Mouse (Mus musculus) heart, embryonic 11.5 days (tissue): ENCODE results near the gene Pdx1. TPM values are rescaled to one million over a fixed set of nuclear protein-coding genes. Genes with fewer than 3 reads are reported as not detected.
A peak's percentile ranks its signal among the peaks of the same experiment; 100 is the strongest.

Experiments
- ATAC-seq: fragments of 200-750 bp; cut with Nextera tagmentation; replicated peaks from 2 replicates; pipeline ENCODE4 v1.8.0; 2017; ENCODE audit warnings: moderate library complexity; ENCODE audit not compliant: insufficient number of reproducible peaks, low FRiP score, low TSS enrichment
- H3K27ac ChIP-seq: fragments of 300-500 bp; sonication (generic); 2 replicates; pipeline ENCODE4 v1.5.1; 2014; ENCODE audit warnings: mild to moderate bottlenecking, low read depth, low read length
- H3K27me3 ChIP-seq: fragments of 300-500 bp; sonication (generic); 2 replicates; pipeline ENCODE4 v1.6.1; 2014; ENCODE audit warnings: mild to moderate bottlenecking, low read length, mixed read lengths; ENCODE audit not compliant: control insufficient read depth, insufficient read depth
- H3K36me3 ChIP-seq: fragments of 300-500 bp; sonication (generic); 2 replicates; pipeline ENCODE4 v1.6.1; 2014; ENCODE audit warnings: mild to moderate bottlenecking, low read length, moderate library complexity, mixed read lengths; ENCODE audit not compliant: control insufficient read depth, insufficient read depth
- H3K4me1 ChIP-seq: fragments of 300-500 bp; sonication (generic); 2 replicates; pipeline ENCODE4 v1.6.1; 2014; ENCODE audit warnings: low read length; ENCODE audit not compliant: control insufficient read depth, insufficient read depth
- H3K4me2 ChIP-seq: fragments of 300-500 bp; sonication (generic); 2 replicates; pipeline ENCODE4 v1.6.1; 2014; ENCODE audit warnings: mild to moderate bottlenecking, moderate library complexity
- H3K4me3 ChIP-seq: fragments of 300-500 bp; sonication (generic); 2 replicates; pipeline ENCODE4 v1.5.1; 2014; ENCODE audit warnings: low read depth, low read length
- H3K9ac ChIP-seq: fragments of 300-500 bp; sonication (generic); 2 replicates; pipeline ENCODE4 v1.6.1; 2014; ENCODE audit warnings: mild to moderate bottlenecking, low read depth, low read length, moderate library complexity
- H3K9me3 ChIP-seq: fragments of 300-500 bp; sonication (generic); replicated peaks from 2 replicates; pipeline ENCODE4 v1.6.1; 2016; ENCODE audit warnings: low read length; ENCODE audit not compliant: control insufficient read depth
- WGBS: fragments of 180-500 bp; shearing (Covaris S2); extraction: QIAGEN DNeasy Blood & Tissue Kit; methylation state at CpG from one replicate; pipeline ENCODE4 v1.1.7; 2014; ENCODE audit not compliant: insufficient replicate concordance; 5-methylcytosine and 5-hydroxymethylcytosine counted together
- polyA plus RNA-seq: library from polyadenylated mRNA; unstranded; fragments of >200 nt; fragmentation: Nextera tagmentation; extraction: Ambion mirVana; gene quantifications from 2 replicates; pipeline ENCODE4 v1.2.1, GENCODE M21; 2014

The Pdx1 gene
- polyA plus RNA-seq, 1 experiment from 2014 or later = not detected

DNA sequence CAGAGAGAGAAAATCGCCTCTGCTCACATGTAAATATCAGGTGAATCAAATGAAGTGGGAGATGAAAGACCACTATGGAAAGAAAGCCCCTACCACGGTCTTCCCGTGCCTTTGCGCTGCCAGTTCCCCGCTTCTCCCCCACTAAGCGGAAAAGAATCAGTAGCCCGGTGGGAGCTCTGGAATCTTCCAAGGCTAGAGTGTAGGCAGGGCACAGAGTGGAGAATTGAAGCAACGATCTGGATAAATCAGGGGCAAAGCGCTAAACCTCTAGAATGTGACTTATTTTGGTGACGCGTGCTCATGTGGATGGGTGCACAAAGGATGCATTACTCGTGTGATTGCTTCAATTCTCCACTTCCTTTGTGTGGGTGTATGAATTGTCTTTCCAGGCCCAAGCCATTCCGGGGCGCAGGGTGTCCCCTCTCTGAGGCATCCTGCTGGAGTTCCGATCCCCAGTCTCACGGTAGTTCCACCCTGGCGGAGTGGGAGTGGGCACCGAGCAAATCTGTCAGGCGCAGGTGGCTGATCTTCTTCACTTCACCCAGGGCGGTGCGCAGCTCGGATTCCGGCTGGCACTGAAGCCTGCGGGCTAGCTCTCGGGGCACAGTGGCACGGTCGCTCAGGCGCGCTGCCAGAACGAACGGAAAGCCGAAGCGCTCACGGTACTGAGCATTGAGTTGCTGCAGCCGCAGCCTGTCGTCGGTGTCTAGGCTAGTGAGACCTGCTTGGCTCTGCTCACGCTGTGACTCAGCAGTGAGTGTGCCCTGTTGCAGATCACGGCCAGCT lies 45.1 kb downstream of the Pdx1 start:
- Histone ChIP-seq H3K9me3 (no peaks in the 10 kb centered on the region), H3K4me2 (peak overlapping the region; percentile 27), H3K9ac (no peak overlapping the region), H3K4me1 (no peaks in the 10 kb centered on the region), H3K4me3 (peak overlapping the region; percentile 1; the same call in 1 of the 2 replicates), H3K27ac (no peak overlapping the region), H3K36me3 (no peaks in the 10 kb centered on the region), H3K27me3 (peaks cover 95% of the 10 kb centered on the region)
- no peak for ATAC-seq
- 2% methylated on average over 39 of the region's 39 CpGs for WGBS

DNA sequence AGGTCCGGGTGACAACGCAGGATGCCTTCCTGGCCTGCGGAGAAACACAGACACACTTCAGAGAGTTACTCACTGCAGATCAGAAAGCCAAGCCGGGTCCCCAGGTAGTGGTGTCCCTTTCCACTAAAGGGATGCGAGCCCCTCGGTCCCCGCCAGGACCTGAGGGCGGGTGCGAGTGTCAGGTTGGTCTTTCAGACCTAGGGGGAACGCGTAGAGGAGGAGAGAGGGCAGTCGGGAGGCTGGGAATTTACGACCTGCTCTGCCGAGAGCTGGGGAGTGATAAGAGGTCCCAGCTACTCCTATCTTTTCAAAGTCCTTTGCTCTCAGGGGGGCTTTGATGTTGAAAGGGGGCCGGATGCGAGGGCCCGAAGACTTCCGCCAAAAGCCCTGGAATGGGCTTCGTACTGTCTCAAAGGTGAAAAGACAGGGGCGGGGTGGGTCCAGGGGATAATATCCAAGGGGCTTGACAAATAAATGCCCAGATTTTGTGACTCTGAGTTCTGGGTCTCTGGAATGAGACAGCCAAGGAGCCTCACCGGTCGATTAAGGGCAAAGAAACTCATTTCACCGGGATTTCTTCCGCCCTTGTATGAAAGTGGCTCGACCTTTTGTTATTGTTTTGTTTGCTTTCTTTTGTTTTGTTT lies 45.8 kb downstream of the Pdx1 start:
- H3K4me3 ChIP-seq = peak overlapping the region; percentile 1; the same call in 1 of the 2 replicates
- 2% methylated on average over 25 of the region's 25 CpGs for WGBS

DNA sequence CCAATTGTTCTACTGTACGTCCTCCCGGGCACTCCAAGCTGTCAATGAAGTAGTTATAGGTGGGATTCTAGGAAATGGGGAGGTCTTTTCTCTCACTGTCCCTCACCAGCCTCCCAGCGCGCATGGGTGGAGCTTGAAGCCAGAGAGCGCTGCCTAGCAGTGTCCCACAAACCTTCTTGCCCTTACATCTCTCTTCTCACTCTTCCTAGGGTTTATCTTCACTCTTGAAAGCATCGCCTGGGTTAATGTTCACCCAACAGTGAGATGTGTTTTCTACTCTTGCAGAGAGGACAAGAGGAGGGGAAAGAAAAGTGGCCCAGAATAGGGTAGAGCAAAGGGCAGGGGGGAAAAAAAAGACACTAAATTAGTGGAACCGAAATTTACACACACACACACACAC lies 47.6 kb downstream of the Pdx1 start:
- H3K4me3 ChIP-seq = no peak overlapping the region
- H3K4me1 ChIP-seq = no peaks in the 10 kb centered on the region
- no peaks in the 10 kb centered on the region for H3K9me3 ChIP-seq
- H3K4me2 ChIP-seq = no peak overlapping the region
- H3K36me3 ChIP-seq = no peaks in the 10 kb centered on the region
- H3K27me3 ChIP-seq = peaks cover 93% of the 10 kb centered on the region
- no peak overlapping the region for H3K9ac ChIP-seq
- WGBS = 7% methylated on average over 7 of the region's 7 CpGs
- H3K27ac ChIP-seq = no peak overlapping the region
- ATAC-seq = no peak

More for the DNA sequence above, 45.8 kb downstream of the Pdx1 start:
- H3K9me3 ChIP-seq = no peaks in the 10 kb centered on the region
- no peak overlapping the region for H3K27ac ChIP-seq
- no peaks in the 10 kb centered on the region for H3K4me1 ChIP-seq
- no peak overlapping the region for H3K9ac ChIP-seq
- peak overlapping the region; percentile 20 for H3K4me2 ChIP-seq
- no peak for ATAC-seq
- H3K36me3 ChIP-seq = no peaks in the 10 kb centered on the region
- H3K27me3 ChIP-seq = peaks cover 95% of the 10 kb centered on the region

DNA sequence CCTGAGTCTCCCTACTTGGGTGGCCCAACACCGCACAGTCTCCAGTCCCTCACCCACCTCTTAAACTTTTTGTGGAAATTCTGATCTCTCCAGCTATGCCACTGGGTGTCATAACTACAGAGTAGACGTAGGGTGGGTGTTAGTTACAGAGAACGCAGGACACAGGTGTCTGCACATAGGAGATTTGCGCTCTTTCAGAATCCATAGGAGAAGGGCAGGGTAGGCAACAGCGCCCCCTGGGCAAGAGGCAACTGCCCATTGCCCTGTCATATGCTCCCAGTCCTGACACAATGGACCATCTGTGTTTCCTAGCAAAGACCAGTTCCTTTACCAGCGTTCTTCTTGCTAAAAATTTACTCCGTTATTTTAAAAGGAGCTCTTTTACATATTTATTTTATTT lies 48.2 kb downstream of the Pdx1 start:
- Histone ChIP-seq H3K4me1 (no peaks in the 10 kb centered on the region), H3K4me2 (no peak overlapping the region), H3K4me3 (no peak overlapping the region), H3K27ac (no peak overlapping the region), H3K9ac (no peak overlapping the region), H3K27me3 (peaks cover 92% of the 10 kb centered on the region), H3K36me3 (no peaks in the 10 kb centered on the region), H3K9me3 (no peaks in the 10 kb centered on the region)
- 23% methylated on average over 7 of the region's 7 CpGs for WGBS
- no peak for ATAC-seq

DNA sequence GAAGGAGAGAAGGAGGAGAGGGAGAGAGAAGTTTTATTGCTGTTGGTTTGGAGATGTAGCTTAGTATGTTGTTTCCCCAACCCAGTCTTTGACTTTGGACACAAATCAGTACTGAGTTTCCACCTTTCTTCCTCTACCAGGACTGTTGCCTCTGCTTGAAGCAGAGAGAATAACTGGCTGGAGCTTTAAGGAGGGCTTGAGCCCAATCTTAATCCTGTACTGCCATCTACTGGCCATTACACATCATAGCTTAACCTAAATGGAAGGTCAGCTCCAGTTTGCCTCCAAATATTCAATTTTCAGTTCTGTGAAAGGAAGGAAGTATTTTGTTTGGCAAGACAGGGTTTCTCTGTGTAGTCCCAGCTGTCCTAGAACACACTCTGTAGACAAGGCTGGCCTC lies 49.9 kb downstream of the Pdx1 start:
- Histone ChIP-seq H3K27me3 (peaks cover 75% of the 10 kb centered on the region), H3K4me3 (no peak overlapping the region), H3K4me1 (no peaks in the 10 kb centered on the region), H3K9ac (no peak overlapping the region), H3K36me3 (no peaks in the 10 kb centered on the region), H3K27ac (no peak overlapping the region), H3K4me2 (no peak overlapping the region), H3K9me3 (no peaks in the 10 kb centered on the region)
- ATAC-seq = no peak

DNA sequence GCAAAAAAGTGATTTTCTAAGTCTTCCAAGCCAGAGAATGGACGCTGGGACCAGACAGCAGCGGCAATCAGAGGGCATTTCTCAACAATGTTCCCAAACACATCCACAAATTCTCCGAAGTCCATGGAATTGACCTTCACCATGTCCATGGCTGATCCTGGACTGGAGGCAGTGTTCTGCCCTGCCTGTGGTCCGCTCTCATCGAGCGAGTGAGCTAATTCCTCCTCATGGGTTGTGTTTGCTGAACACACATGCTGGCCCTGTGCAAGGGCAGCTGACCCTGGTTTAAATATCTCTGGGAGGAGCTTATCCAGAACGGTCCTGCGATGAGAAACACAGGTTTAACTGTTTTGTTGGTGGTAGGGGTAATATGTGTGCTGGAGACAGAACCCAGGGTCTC lies 52.4 kb downstream of the Pdx1 start, which contains the start of gene Urad:
Urad (minus strand) TSS at position 258 of the 400 bp plus-strand sequence.
- Histone ChIP-seq H3K4me3 (no peak within 1 kb of the TSS), H3K27me3 (peaks cover 51% of the 10 kb centered on the region), H3K27ac (no peak within 1 kb of the TSS), H3K36me3 (no peaks in the 10 kb centered on the region), H3K4me1 (no peaks in the 10 kb centered on the region), H3K4me2 (no peak within 1 kb of the TSS), H3K9me3 (no peaks in the 10 kb centered on the region), H3K9ac (no peak within 1 kb of the TSS)
- 67% methylated on average over 8 of the region's 8 CpGs for WGBS
- ATAC-seq = no peak

DNA sequence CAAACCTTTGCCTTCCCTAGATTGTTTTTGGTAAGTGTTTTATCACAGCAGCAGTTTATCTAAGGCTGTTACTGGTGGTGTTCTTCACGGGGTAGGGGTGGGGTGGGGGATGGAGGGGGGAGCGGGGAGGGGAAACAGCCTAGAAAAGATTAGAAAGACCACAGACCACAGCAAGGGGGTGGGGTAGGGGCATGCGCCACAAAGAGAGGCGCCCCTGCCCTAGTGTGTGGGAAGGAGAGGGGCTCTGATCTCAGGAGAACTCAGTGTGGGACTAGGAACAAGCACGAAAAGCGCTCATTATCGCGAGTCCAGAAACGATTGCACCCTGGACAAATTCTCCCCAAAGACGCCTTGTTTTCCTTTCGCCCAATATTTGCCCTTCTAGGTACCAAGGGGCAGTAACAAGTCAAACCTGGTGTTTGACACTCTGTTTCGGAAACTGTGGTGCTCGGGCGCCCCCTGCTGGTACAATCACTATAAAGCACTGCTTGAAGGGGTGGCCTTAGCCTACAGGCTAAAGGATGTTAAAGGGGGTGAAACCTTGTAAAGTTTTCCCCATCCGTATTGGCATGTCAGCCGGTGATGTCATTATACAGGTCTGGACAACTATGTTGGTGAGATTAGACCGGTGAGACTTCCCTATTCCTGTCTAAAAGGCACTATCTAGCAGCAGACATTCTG lies 53.6 kb downstream of the Pdx1 start:
- Histone ChIP-seq H3K9ac (no peak overlapping the region), H3K4me3 (no peak overlapping the region), H3K36me3 (no peaks in the 10 kb centered on the region), H3K4me2 (no peak overlapping the region), H3K4me1 (no peaks in the 10 kb centered on the region), H3K27ac (no peak overlapping the region), H3K27me3 (peaks cover 39% of the 10 kb centered on the region), H3K9me3 (no peaks in the 10 kb centered on the region)
- 11% methylated on average over 17 of the region's 17 CpGs for WGBS
- peak; percentile 43; the same call in 1 of the 2 replicates for ATAC-seq
